Mouse (Mus musculus) embryonic stem cell, embryonic (primary cell): ENCODE measurements at regions not wholly inside any gene's neighbourhood (a gene's known extent, or its start where the extent isn't known, plus 50 kb on each side); places are given as distances from the start of the nearest gene placed in this dataset.

Experiments
- CTCF ChIA-PET, 4 experiments: fragments of 300-600 bp in 2 of 4; fragments of 350-600 bp in 2 of 4; sonication (Branson Sonifier 250); formaldehyde crosslinking; loops; one replicate each; lab custom pipeline; 2022; ENCODE audit warnings: inconsistent platforms in 2 of 4; lab: Charles Lee
- POLR2A ChIA-PET, 4 experiments: fragments of 300-600 bp in 2 of 4; fragments of 350-600 bp in 2 of 4; sonication (Branson Sonifier 250); formaldehyde crosslinking; loops; one replicate each; lab custom pipeline; 2022; ENCODE audit warnings: antibody characterized with exemption in 4 of 4, inconsistent platforms in 1 of 4; lab: Charles Lee

DNA sequence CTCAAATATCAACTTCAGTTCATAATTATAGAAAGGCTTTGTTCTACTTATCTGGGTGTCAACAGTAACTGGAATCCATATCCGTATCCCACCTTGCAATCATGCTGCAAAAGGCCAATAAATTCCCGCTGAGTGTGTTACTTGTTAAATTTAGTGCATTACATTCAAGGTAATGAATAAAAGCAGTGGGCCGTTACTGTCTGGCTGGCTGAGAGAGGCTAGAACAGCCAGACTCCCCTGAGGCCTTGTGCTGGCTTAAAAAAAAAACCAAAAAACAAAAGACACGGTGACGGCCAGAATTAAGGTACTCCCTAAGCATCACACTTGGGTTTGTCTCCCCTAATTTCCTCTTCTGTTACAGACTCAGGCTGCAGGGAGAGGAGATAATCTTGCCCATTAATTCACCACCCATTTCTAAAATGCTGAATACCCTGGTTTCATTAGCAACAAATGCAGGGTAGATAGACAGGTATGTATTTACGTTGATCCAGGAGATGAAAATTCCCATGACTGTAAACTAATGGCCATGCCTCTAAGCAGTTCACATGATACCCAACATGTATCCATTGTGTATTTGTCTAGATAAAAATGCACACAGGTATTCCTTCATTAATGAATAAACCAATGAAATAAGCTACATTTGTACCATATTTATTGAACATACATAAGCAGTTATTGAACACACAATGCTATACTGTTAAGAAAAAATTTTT lies 74.1 kb upstream of the Gm11146 start:
- POLR2A ChIA-PET, result no interaction called here
- CTCF ChIA-PET, result no interaction called here

DNA sequence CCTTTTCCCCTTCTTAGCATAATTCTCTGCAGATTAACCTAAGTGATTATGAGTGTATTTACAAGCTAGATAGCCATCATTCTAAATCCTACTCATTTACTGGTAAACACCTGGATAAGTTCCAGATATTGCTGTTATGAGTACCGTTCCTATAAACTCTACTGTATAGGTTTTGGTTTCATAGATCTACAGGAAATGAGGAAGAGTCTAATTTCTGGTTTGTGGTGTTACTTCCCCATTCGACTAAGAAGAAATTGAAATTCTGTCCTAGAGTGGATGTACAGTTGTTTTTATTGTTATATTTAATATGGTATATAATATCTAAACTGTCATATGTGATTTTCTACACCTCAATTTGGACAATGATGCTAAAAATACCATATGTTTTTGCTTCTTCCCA lies 69.4 kb upstream of the Gm11146 start:
- POLR2A ChIA-PET, result no interaction called here
- CTCF ChIA-PET, result no interaction called here

DNA sequence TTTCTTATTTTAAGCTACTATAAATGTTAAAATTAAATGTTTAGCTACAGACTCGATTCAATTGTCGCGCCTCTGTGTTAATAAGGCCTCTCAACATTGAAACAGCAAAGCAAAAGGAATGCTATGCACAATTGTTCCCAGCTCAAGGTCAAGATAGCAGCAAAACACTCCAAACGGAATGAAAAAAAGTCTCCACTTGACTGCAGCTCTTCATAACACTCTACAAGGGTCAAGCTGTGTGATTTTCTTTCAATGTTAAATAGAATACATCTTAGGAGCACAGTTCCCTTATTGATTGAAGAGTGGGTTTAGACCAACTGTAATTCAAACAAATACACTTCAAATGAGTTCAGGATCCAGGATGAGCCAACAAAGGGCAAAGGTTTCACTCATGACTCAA lies 63.9 kb upstream of the Gm11146 start:
- CTCF ChIA-PET, result interaction anchor here in 1 of 4 experiments (0.6 kb wide), 1 partner anchor 937 kb away, joined by 3 read pairs; no protein-coding TSS in a partner anchor
- POLR2A ChIA-PET, result no interaction called here

- POLR2A ChIA-PET, result no interaction called here
These were observed 60.2 kb upstream of the Gm11146 start for GRCm38 (mm10) chr16:77662107-77662518.

GRCm38 (mm10) chr16:77653306-77653705 lies 51.4 kb upstream of the Gm11146 start:
- CTCF ChIA-PET, result no interaction called here

More at GRCm38 (mm10) chr16:77662107-77662518, 60.2 kb upstream of the Gm11146 start:
- CTCF ChIA-PET, result no interaction called here

More at GRCm38 (mm10) chr16:77653306-77653705, 51.4 kb upstream of the Gm11146 start:
- POLR2A ChIA-PET, result no interaction called here
